Mouse (Mus musculus): ENCODE results near the gene Zik1. TPM values are rescaled to one million over a fixed set of nuclear protein-coding genes. Genes with fewer than 3 reads are reported as not detected.

Gene Zik1
- polyA plus RNA-seq (2015; fragmentation: Nextera tagmentation; extraction: Ambion mirVana) = 36.2 and 39.3 TPM in 2 replicates

GRCm38 (mm10) chr7:10494786-10495521 lies at the start of gene Zik1:
Gene Zik1, minus strand, starts transcription at chr7:10495394.
- Histone ChIP-seq H3K4me3 (peak within 1 kb of the TSS; percentile 70), H3K9me3 (no peaks in the 10 kb centered on the region), H3K9ac (peak within 1 kb of the TSS; percentile 82), H3K36me3 (peaks cover 32% of the 10 kb centered on the region), H3K4me2 (peak within 1 kb of the TSS; percentile 80), H3K27me3 (no peaks in the 10 kb centered on the region), H3K4me1 (replicated peaks) (peaks cover 25% of the 10 kb centered on the region), H3K27ac (replicated peaks) (peak within 1 kb of the TSS; percentile 64)
- ATAC-seq (ENCODE audit: low read depth) = peak; percentile 98
- WGBS = 2% methylated on average over 33 of the region's 33 CpGs

- 30% methylated on average over 6 of the region's 6 CpGs for WGBS
- H3K36me3 ChIP-seq = peaks cover 26% of the 10 kb centered on the region
- ATAC-seq (ENCODE audit: low read depth) = no peak; the same call in none of the 2 replicates
- H3K27me3 ChIP-seq = no peaks in the 10 kb centered on the region
- H3K4me1 ChIP-seq (replicated peaks) = peaks cover 25% of the 10 kb centered on the region
- H3K4me2 ChIP-seq = peak overlapping the region; percentile 80
- 0 out of 2 replicates have a peak overlapping the region, but pooled peaks have one; percentile 23 for H3K27ac ChIP-seq (replicated peaks)
- peak overlapping the region; percentile 70 for H3K4me3 ChIP-seq
- H3K9me3 ChIP-seq = no peaks in the 10 kb centered on the region
- H3K9ac ChIP-seq = peak overlapping the region; percentile 41; the same call in 1 of the 2 replicates
These were observed 384 bp upstream of the Zik1 start for GRCm38 (mm10) chr7:10495578-10495977.

- Histone ChIP-seq H3K4me2 (peak overlapping the region; percentile 43), H3K27ac (replicated peaks) (no peak overlapping the region), H3K4me1 (replicated peaks) (no peaks in the 10 kb centered on the region), H3K27me3 (no peaks in the 10 kb centered on the region), H3K4me3 (peak overlapping the region; percentile 23), H3K36me3 (no peaks in the 10 kb centered on the region), H3K9me3 (no peaks in the 10 kb centered on the region), H3K9ac (peak overlapping the region; percentile 28; the same call in 1 of the 2 replicates)
- 62% methylated on average over 18 of the region's 18 CpGs for WGBS
- ATAC-seq (ENCODE audit: low read depth) = peak; percentile 81
These were observed 14.5 kb downstream of the Zik1 start for GRCm38 (mm10) chr7:10480588-10481233.

- no peak overlapping the region for H3K9ac ChIP-seq
- no peak overlapping the region for H3K27ac ChIP-seq (replicated peaks)
- H3K4me2 ChIP-seq = no peak overlapping the region
- no peaks in the 10 kb centered on the region for H3K9me3 ChIP-seq
- H3K27me3 ChIP-seq = no peaks in the 10 kb centered on the region
- no peaks in the 10 kb centered on the region for H3K4me1 ChIP-seq (replicated peaks)
- H3K36me3 ChIP-seq = no peaks in the 10 kb centered on the region
- no peak overlapping the region for H3K4me3 ChIP-seq
- ATAC-seq (ENCODE audit: low read depth) = no peak
These were observed 15.4 kb downstream of the Zik1 start for GRCm38 (mm10) chr7:10479813-10480212.

GRCm38 (mm10) chr7:10458166-10458565 lies 37.0 kb downstream of the Zik1 start:
- H3K36me3 ChIP-seq = no peaks in the 10 kb centered on the region
- 77% methylated on average over 3 of the region's 3 CpGs for WGBS

GRCm38 (mm10) chr7:10443031-10443430 lies 52.2 kb downstream of the Zik1 start, which contains the start of gene Vmn1r67:
Gene Vmn1r67, plus strand, starts transcription at chr7:10443331.
- H3K4me1 ChIP-seq (replicated peaks) = no peaks in the 10 kb centered on the region
- no peaks in the 10 kb centered on the region for H3K27me3 ChIP-seq
- H3K4me3 ChIP-seq = no peak within 1 kb of the TSS
- H3K9me3 ChIP-seq = peaks cover 16% of the 10 kb centered on the region
- H3K4me2 ChIP-seq = no peak within 1 kb of the TSS
- no peak within 1 kb of the TSS for H3K9ac ChIP-seq
- no peaks in the 10 kb centered on the region for H3K36me3 ChIP-seq
- H3K27ac ChIP-seq (replicated peaks) = no peak within 1 kb of the TSS
- ATAC-seq (ENCODE audit: low read depth) = no peak

More at GRCm38 (mm10) chr7:10458166-10458565, 37.0 kb downstream of the Zik1 start:
- no peak for ATAC-seq (ENCODE audit: low read depth)
- Histone ChIP-seq H3K27me3 (no peaks in the 10 kb centered on the region), H3K4me1 (replicated peaks) (no peaks in the 10 kb centered on the region), H3K27ac (replicated peaks) (no peak overlapping the region), H3K4me2 (no peak overlapping the region), H3K4me3 (no peak overlapping the region), H3K9ac (no peak overlapping the region), H3K9me3 (peaks cover 7% of the 10 kb centered on the region; the same call in 1 of the 2 replicates)

Other genes starting within 250 kb of the Zik1 start
- gene Vmn1r66, start 217.4 kb downstream of the Zik1 start, polyA plus RNA-seq (2015; fragmentation: Nextera tagmentation; extraction: Ambion mirVana) = not detected in 2 replicates
- not detected in 2 replicates for gene Vmn1r67, start 52.1 kb downstream of the Zik1 start, polyA plus RNA-seq (2015; fragmentation: Nextera tagmentation; extraction: Ambion mirVana)
- gene Vmn1r68, start 63.1 kb upstream of the Zik1 start, polyA plus RNA-seq (2015; fragmentation: Nextera tagmentation; extraction: Ambion mirVana) = not detected in 2 replicates
- gene Vmn1r69, start 118.3 kb upstream of the Zik1 start, polyA plus RNA-seq (2015; fragmentation: Nextera tagmentation; extraction: Ambion mirVana) = not detected in 2 replicates
- not detected in 2 replicates for gene Vmn1r70, start 136.1 kb upstream of the Zik1 start, polyA plus RNA-seq (2015; fragmentation: Nextera tagmentation; extraction: Ambion mirVana)
- gene Nlrp4b, start 192.4 kb upstream of the Zik1 start, polyA plus RNA-seq (2015; fragmentation: Nextera tagmentation; extraction: Ambion mirVana) = not detected in 2 replicates

Measured in neural tube, embryonic 13.5 days (tissue).